Mouse (Mus musculus) ES-E14 (cell line): ENCODE results near the gene Uqcc1. TPM values are rescaled to one million over a fixed set of nuclear protein-coding genes. Genes with fewer than 3 reads are reported as not detected.

Experiments used
- DNase-seq: peaks from one replicate; pipeline ENCODE4 v3.0.0-alpha.2; 2013; ENCODE audit warnings: low read depth, low spot score
- H3K27ac ChIP-seq: 2 replicates; pipeline ENCODE4 v1.5.1; 2012; ENCODE audit warnings: low read depth, mild to moderate bottlenecking, low read length, moderate library complexity, mixed read lengths; ENCODE audit not compliant: poor library complexity, insufficient read depth, severe bottlenecking
- H3K36me3 ChIP-seq: 2 replicates; pipeline ENCODE4 v1.6.1; 2012; ENCODE audit warnings: mild to moderate bottlenecking, low read length, moderate library complexity, mixed read lengths; ENCODE audit not compliant: control insufficient read depth, poor library complexity, insufficient read depth, severe bottlenecking
- H3K4me1 ChIP-seq, 2 experiments: fragments of 150-350 bp in 1 of 2; sonication (generic) in 1 of 2; 2 replicates each; pipeline ENCODE4 v1.6.1; 2012; ENCODE audit warnings: low read length in 2 of 2, mild to moderate bottlenecking in 1 of 2, mixed read lengths in 1 of 2; ENCODE audit not compliant: control insufficient read depth in 2 of 2, insufficient read depth in 2 of 2, poor library complexity in 1 of 2
- H3K4me3 ChIP-seq, 2 experiments: fragments of 150-350 bp in 1 of 2; sonication (generic) in 1 of 2; 2 replicates each; pipeline ENCODE4 v1.5.1; 2012; ENCODE audit warnings: low read length in 2 of 2, low read depth in 1 of 2, mild to moderate bottlenecking in 1 of 2, mixed read lengths in 1 of 2; ENCODE audit not compliant: insufficient read depth in 1 of 2, poor library complexity in 1 of 2, severe bottlenecking in 1 of 2
- H3K9ac ChIP-seq: 2 replicates; pipeline ENCODE4 v1.6.1; 2012; ENCODE audit warnings: low read depth, mild to moderate bottlenecking, low read length, mixed read lengths; ENCODE audit not compliant: poor library complexity, insufficient read depth, severe bottlenecking
- H3K9me3 ChIP-seq: fragments of 150-350 bp; sonication (generic); 2 replicates; pipeline ENCODE4 v1.6.1; 2012; ENCODE audit warnings: low read depth, mild to moderate bottlenecking, low read length; ENCODE audit not compliant: control insufficient read depth, insufficient read depth
- CHD2 ChIP-seq: IDR thresholded peaks from 2 replicates; pipeline ENCODE4 v1.6.1; 2014; ENCODE audit warnings: mild to moderate bottlenecking, low read depth, low read length, inconsistent platforms
- HCFC1 ChIP-seq: IDR thresholded peaks from 2 replicates; pipeline ENCODE4 v1.6.1; 2012; ENCODE audit warnings: low read length, inconsistent platforms, borderline replicate concordance; ENCODE audit not compliant: insufficient read depth
- MAFK ChIP-seq: IDR thresholded peaks from 2 replicates; pipeline ENCODE4 v1.6.1; 2014; ENCODE audit warnings: mild to moderate bottlenecking, low read depth, low read length, inconsistent platforms; ENCODE audit not compliant: insufficient read depth
- ZC3H11A ChIP-seq: IDR thresholded peaks from 2 replicates; pipeline ENCODE4 v1.6.1; 2012; ENCODE audit warnings: low read depth, mild to moderate bottlenecking, inconsistent platforms, low read length, borderline replicate concordance
- ZNF384 ChIP-seq: IDR thresholded peaks from 2 replicates; pipeline ENCODE4 v1.6.1; 2012; ENCODE audit warnings: low read depth, low read length, inconsistent platforms
- in situ Hi-C, 2 experiments: fragments of 600-800 bp; cut with MboI; formaldehyde crosslinking; loops; one replicate each; pipeline ENCODE4 v1.15.1; 2025; ENCODE audit warnings: low sequenced_read_pairs in 2 of 2, inconsistent platforms in 1 of 2; ENCODE audit not compliant: unreplicated experiment in 2 of 2
- total RNA-seq: library from RNA; depleted of rRNA; stranded (reverse); fragments of 300-350 nt; gene quantifications from 2 replicates; pipeline ENCODE4 v1.2.3, GENCODE M21; 2012

Gene Uqcc1
- total RNA-seq, 1 experiment, result 61.7 TPM

DNA sequence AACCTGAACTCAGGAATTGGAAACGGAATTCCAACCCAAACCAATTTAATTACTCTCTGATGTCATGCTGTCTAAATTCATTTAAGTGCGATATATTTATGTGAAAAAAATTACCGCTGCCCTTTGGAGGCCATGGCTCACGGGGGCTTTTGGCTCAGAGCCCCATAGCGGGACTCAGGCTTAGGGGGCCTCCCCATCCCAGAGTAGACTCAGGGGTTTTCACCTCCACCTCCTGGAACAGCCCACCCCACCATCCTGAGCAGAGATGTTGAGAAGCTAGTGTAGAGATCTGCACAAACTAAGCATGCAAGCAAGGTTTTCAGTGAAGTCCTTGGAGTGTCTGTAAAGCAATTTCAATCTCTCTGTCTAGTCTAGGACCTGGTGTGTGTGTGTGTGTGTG is 15.5 kb upstream of the Uqcc1 start:
- Histone ChIP-seq H3K9ac (no peak overlapping the region), H3K4me1 (peaks cover 3 to 12% of the 10 kb centered on the region in 2 experiments; a peak in 1 of 4 replicates), H3K9me3 (no peaks in the 10 kb centered on the region), H3K36me3 (no peaks in the 10 kb centered on the region), H3K27ac (no peak overlapping the region), H3K4me3 (no peak overlapping the region)
- no peak for DNase-seq
- in situ Hi-C loops, result loop anchor here in 1 of 2 experiments (5.0 kb wide), 1 partner anchor 113 kb away; the partner anchor contains the start of gene Fam83c
- TF ChIP-seq CHD2, result no peak
- TF ChIP-seq ZNF384, result no peak
- TF ChIP-seq MAFK, result no peak

DNA sequence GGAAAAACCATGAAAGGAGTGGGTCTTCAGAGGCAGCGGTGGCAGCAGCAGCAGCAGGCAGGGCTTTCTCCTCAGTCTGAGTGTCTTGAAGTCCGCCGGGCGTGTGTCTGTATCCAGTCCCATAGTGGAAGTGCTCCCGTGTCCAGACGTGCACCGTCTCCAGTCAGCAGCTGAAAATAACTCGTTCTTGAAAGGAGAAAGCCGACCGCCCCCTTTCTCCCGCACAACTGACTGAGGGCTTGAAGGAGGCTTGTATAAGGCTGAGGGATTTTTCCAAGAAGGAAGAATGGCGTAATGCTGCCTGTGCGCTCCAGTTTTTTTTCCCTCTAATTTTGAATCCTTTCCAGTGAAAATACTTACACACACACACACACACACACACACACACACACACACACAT is 15.0 kb upstream of the Uqcc1 start, which contains the start of gene Gdf5:
Gene Gdf5, minus strand, starts transcription at position 244 of the 400 bp plus-strand sequence.
- Histone ChIP-seq H3K36me3 (no peaks in the 10 kb centered on the region), H3K27ac (no peak within 1 kb of the TSS), H3K9ac (no peak within 1 kb of the TSS), H3K4me3 (peak within 1 kb of the TSS; percentile 30 to 39), H3K9me3 (no peaks in the 10 kb centered on the region), H3K4me1 (peaks cover 3 to 12% of the 10 kb centered on the region in 2 experiments; a peak in 1 of 4 replicates)
- in situ Hi-C loops, result loop anchor here in 1 of 2 experiments (5.0 kb wide), 1 partner anchor 113 kb away; the partner anchor contains the start of gene Fam83c
- TF ChIP-seq ZC3H11A (no peak), MAFK (no peak), HCFC1 (no peak)
- no peak for DNase-seq

DNA sequence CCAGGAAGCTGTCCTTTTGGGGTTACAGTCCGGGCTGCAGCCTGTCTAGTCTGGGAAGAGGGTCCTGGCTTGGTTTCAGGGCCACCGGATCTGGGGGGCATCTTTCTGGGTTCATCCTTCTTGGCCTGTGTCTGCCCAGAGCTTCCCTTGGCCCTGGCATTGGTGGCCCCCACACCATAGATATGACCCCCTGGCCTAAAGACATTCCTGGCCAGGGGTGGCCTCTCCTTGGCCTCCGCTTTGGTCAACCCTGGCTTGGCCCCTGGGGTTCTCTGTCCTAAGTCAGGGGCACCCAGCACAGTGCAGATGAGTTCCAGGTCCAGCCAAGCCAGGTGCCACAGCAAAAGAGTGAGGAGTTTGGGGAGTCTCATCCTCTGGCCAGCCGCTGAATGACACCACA is 14.6 kb upstream of the Uqcc1 start:
- no peak overlapping the region for H3K27ac ChIP-seq
- DNase-seq, result no peak
- peak overlapping the region in 1 of 2 experiments; percentile 39; a peak in 2 of 4 replicates for H3K4me3 ChIP-seq
- peaks cover 3 to 12% of the 10 kb centered on the region in 2 experiments; a peak in 1 of 4 replicates for H3K4me1 ChIP-seq
- H3K9ac ChIP-seq, result no peak overlapping the region
- no peaks in the 10 kb centered on the region for H3K36me3 ChIP-seq
- in situ Hi-C loops, result loop anchor here in 1 of 2 experiments (5.0 kb wide), 1 partner anchor 112 kb away; the partner anchor contains the start of gene Fam83c
- no peaks in the 10 kb centered on the region for H3K9me3 ChIP-seq
- TF ChIP-seq ZNF384, result no peak
- no peak for TF ChIP-seq HCFC1
- no peak for TF ChIP-seq CHD2
- TF ChIP-seq ZC3H11A, result no peak
- no peak for TF ChIP-seq MAFK

DNA sequence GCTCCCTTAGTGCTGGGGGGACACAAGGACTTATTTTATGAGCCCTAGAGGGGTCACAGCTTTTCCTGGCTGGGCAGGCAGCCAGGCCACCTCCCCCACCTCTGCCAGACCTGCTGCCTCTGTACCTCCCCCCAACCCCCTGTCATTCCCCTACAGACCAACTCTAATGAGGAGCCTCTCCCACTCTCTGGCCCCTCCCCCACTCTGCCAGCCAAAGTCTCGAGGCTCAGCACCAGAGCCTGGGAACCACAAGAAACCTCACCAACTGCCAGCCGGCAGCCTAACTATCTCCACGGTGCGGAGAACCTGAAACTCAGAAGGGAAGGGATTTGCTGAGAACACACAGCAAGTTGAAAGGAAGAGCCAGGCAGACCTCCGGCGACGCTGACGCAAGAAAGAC is 13.4 kb upstream of the Uqcc1 start:
- no peaks in the 10 kb centered on the region for H3K9me3 ChIP-seq
- H3K27ac ChIP-seq, result no peak overlapping the region
- peaks cover 3 to 12% of the 10 kb centered on the region in 2 experiments; a peak in 1 of 4 replicates for H3K4me1 ChIP-seq
- H3K4me3 ChIP-seq, result no peak overlapping the region
- no peaks in the 10 kb centered on the region for H3K36me3 ChIP-seq
- H3K9ac ChIP-seq, result no peak overlapping the region
- in situ Hi-C loops, result no loop called here
- no peak for TF ChIP-seq ZNF384
- no peak for TF ChIP-seq CHD2
- TF ChIP-seq HCFC1, result no peak
- TF ChIP-seq MAFK, result no peak
- TF ChIP-seq ZC3H11A, result no peak
- DNase-seq, result no peak

DNA sequence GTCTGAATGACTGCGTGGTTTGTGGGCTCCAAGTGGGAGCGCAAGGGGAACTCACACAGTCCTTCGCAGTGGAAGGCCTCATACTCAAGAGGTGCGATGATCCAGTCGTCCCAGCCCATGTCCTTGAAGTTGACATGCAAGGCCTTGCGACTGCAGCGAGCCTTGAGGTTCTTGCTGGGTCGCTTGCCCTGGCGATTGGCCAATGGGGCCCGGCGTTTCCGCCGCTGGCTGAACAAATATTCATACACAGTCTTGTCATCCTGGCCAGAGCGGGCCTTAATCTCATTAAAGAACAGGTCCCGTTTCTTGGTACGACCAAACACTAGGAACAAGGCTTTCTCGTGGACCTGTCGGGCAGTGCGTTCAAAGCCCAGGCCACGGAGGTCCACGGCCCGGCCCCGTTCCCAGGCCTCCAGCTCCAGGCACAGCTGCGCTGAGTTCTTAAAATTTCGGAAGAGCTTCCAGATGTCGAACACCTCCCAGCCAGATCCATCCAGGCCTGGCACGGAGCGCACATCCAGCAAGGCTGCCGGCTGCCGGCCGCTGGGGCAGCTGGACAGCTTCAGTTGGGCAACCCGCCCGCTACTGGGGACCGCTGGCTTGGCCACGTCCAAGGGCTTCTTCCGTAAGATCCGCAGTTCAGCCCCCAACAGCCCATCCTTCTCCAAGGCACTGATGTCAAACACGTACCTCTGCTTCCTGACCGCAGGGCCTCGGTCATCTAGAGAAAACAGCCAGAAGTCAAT is 11.8 kb upstream of the Uqcc1 start:
- in situ Hi-C loops, result no loop called here
- Histone ChIP-seq H3K9ac (peak overlapping the region; percentile 15), H3K4me3 (peak overlapping the region; percentile 23 to 47; a peak in 3 of 4 replicates), H3K9me3 (no peaks in the 10 kb centered on the region), H3K4me1 (peaks cover 1 to 12% of the 10 kb centered on the region in 2 experiments; a peak in 1 of 4 replicates), H3K27ac (no peak overlapping the region), H3K36me3 (no peaks in the 10 kb centered on the region)
- TF ChIP-seq ZNF384 (no peak), HCFC1 (no peak)
- DNase-seq, result no peak
